Mouse (Mus musculus) hindbrain, embryonic 13.5 days (tissue): ENCODE measurements around the gene Crebzf. TPM values are rescaled to one million over a fixed set of nuclear protein-coding genes. Genes with fewer than 3 reads are reported as not detected.

ENCODE experiments used
- ATAC-seq: fragments of 200-750 bp; cut with Nextera tagmentation; 2 replicates; pipeline ENCODE4 v1.8.0; 2017; ENCODE audit warnings: moderate TSS enrichment; ENCODE audit not compliant: low FRiP score
- H3K27ac ChIP-seq: fragments of 300-500 bp; sonication (generic); 2 replicates; pipeline ENCODE4 v1.5.1; 2015; ENCODE audit warnings: inconsistent platforms, mild to moderate bottlenecking, moderate library complexity
- H3K27me3 ChIP-seq: fragments of 300-500 bp; sonication (generic); 2 replicates; pipeline ENCODE4 v1.6.1; 2015; ENCODE audit warnings: mild to moderate bottlenecking, inconsistent platforms
- H3K36me3 ChIP-seq: fragments of 300-500 bp; sonication (generic); 2 replicates; pipeline ENCODE4 v1.6.1; 2015; ENCODE audit warnings: mild to moderate bottlenecking, inconsistent platforms
- H3K4me1 ChIP-seq: fragments of 300-500 bp; sonication (generic); replicated peaks from 2 replicates; pipeline ENCODE4 v1.6.1; 2015; ENCODE audit warnings: inconsistent platforms
- H3K4me2 ChIP-seq: fragments of 300-500 bp; sonication (generic); 2 replicates; pipeline ENCODE4 v1.6.1; 2015; ENCODE audit warnings: inconsistent platforms, mild to moderate bottlenecking, moderate library complexity
- H3K4me3 ChIP-seq: fragments of 300-500 bp; sonication (generic); 2 replicates; pipeline ENCODE4 v1.5.1; 2015; ENCODE audit warnings: mild to moderate bottlenecking, inconsistent platforms
- H3K9ac ChIP-seq: fragments of 300-500 bp; sonication (generic); 2 replicates; pipeline ENCODE4 v1.6.1; 2015; ENCODE audit warnings: mild to moderate bottlenecking, inconsistent platforms
- H3K9me3 ChIP-seq: fragments of 300-500 bp; sonication (generic); 2 replicates; pipeline ENCODE4 v1.6.1; 2016; ENCODE audit warnings: inconsistent platforms
- WGBS: fragments of 180-500 bp; shearing (Covaris S2); methylation state at CpG from one replicate; pipeline ENCODE4 v1.1.7; 2015; 5-methylcytosine and 5-hydroxymethylcytosine counted together
- polyA plus RNA-seq: library from polyadenylated mRNA; unstranded; fragments of >200 nt; fragmentation: Nextera tagmentation; extraction: Ambion mirVana; gene quantifications from 2 replicates; pipeline ENCODE4 v1.2.1, GENCODE M21; 2015

The Crebzf gene
- polyA plus RNA-seq, 1 experiment from 2014 or later: 38.9 TPM

- H3K36me3 ChIP-seq: peaks cover 17% of the 10 kb centered on the region
- WGBS: 42% methylated on average over 7 of the region's 7 CpGs
- no peak for ATAC-seq
These were observed 13.8 kb downstream of the Crebzf start for GRCm38 (mm10) chr7:90456149-90456844.

GRCm38 (mm10) chr7:90456845-90457468 is 14.4 kb downstream of the Crebzf start, which contains the start of gene Tmem126a:
Gene Tmem126a, minus strand, starts transcription at chr7:90457229.
- no peaks in the 10 kb centered on the region for H3K27me3 ChIP-seq
- H3K9ac ChIP-seq: peak within 1 kb of the TSS; percentile 86
- peak; percentile 98 for ATAC-seq
- H3K4me1 ChIP-seq: peaks cover 16% of the 10 kb centered on the region
- WGBS: under 1% methylated on average over 41 of the region's 41 CpGs
- H3K4me2 ChIP-seq: peak within 1 kb of the TSS; percentile 56
- H3K9me3 ChIP-seq: no peaks in the 10 kb centered on the region
- H3K4me3 ChIP-seq: peak within 1 kb of the TSS; percentile 69
- H3K27ac ChIP-seq: peak within 1 kb of the TSS; percentile 93
- H3K36me3 ChIP-seq: peaks cover 15% of the 10 kb centered on the region

More at GRCm38 (mm10) chr7:90456149-90456844, 13.8 kb downstream of the Crebzf start:
- peak overlapping the region; percentile 93; the same call in 1 of the 2 replicates for H3K27ac ChIP-seq
- H3K27me3 ChIP-seq: no peaks in the 10 kb centered on the region
- peak overlapping the region; percentile 69 for H3K4me3 ChIP-seq
- H3K9ac ChIP-seq: peak overlapping the region; percentile 86
- peaks cover 16% of the 10 kb centered on the region for H3K4me1 ChIP-seq
- no peaks in the 10 kb centered on the region for H3K9me3 ChIP-seq
- H3K4me2 ChIP-seq: peak overlapping the region; percentile 56

GRCm38 (mm10) chr7:90457517-90457916 is 15.0 kb downstream of the Crebzf start:
- Histone ChIP-seq H3K9ac (peak overlapping the region; percentile 86), H3K9me3 (no peaks in the 10 kb centered on the region), H3K4me2 (peak overlapping the region; percentile 56), H3K36me3 (peaks cover 15% of the 10 kb centered on the region), H3K27ac (peak overlapping the region; percentile 93), H3K4me1 (peaks cover 16% of the 10 kb centered on the region), H3K27me3 (no peaks in the 10 kb centered on the region), H3K4me3 (peak overlapping the region; percentile 69)
- peak; percentile 78 for ATAC-seq
- WGBS: 15% methylated on average over 10 of the region's 10 CpGs

- no peak for ATAC-seq
- 55% methylated on average over 10 of the region's 10 CpGs for WGBS
- H3K36me3 ChIP-seq: no peaks in the 10 kb centered on the region
- no peaks in the 10 kb centered on the region for H3K27me3 ChIP-seq
- H3K9ac ChIP-seq: no peak overlapping the region
- H3K4me1 ChIP-seq: peaks cover 16% of the 10 kb centered on the region
- H3K4me2 ChIP-seq: no peak overlapping the region
- no peak overlapping the region for H3K4me3 ChIP-seq
- H3K27ac ChIP-seq: no peak overlapping the region
- no peaks in the 10 kb centered on the region for H3K9me3 ChIP-seq
These were observed 17.8 kb downstream of the Crebzf start for GRCm38 (mm10) chr7:90460330-90460729.

- H3K4me1 ChIP-seq: peaks cover 12% of the 10 kb centered on the region
- WGBS: 28% methylated on average over 14 of the region's 14 CpGs
- no peaks in the 10 kb centered on the region for H3K9me3 ChIP-seq
- no peak for ATAC-seq
- no peak overlapping the region for H3K4me2 ChIP-seq
- no peak overlapping the region for H3K27ac ChIP-seq
- no peak overlapping the region for H3K9ac ChIP-seq
- H3K4me3 ChIP-seq: no peak overlapping the region
- no peaks in the 10 kb centered on the region for H3K27me3 ChIP-seq
- no peaks in the 10 kb centered on the region for H3K36me3 ChIP-seq
These were observed 18.4 kb downstream of the Crebzf start for GRCm38 (mm10) chr7:90460930-90461329.

GRCm38 (mm10) chr7:90461441-90461840 is 18.9 kb downstream of the Crebzf start:
- Histone ChIP-seq H3K4me2 (no peak overlapping the region), H3K4me3 (no peak overlapping the region), H3K27me3 (no peaks in the 10 kb centered on the region), H3K27ac (no peak overlapping the region), H3K9ac (no peak overlapping the region), H3K9me3 (no peaks in the 10 kb centered on the region), H3K36me3 (0 out of 2 replicates have a peak, but pooled peaks cover under 1% of the 10 kb centered on the region), H3K4me1 (peaks cover 7% of the 10 kb centered on the region)
- 95% methylated on average over 5 of the region's 5 CpGs for WGBS
- no peak for ATAC-seq

GRCm38 (mm10) chr7:90473511-90473910 is 31.0 kb downstream of the Crebzf start:
- H3K27ac ChIP-seq: no peak overlapping the region
- H3K4me2 ChIP-seq: no peak overlapping the region
- ATAC-seq: no peak
- no peaks in the 10 kb centered on the region for H3K9me3 ChIP-seq
- H3K4me3 ChIP-seq: no peak overlapping the region
- H3K9ac ChIP-seq: no peak overlapping the region
- H3K36me3 ChIP-seq: peaks cover 17% of the 10 kb centered on the region
- H3K4me1 ChIP-seq: peaks cover 14% of the 10 kb centered on the region
- WGBS: 69% methylated on average over 2 of the region's 2 CpGs
- no peaks in the 10 kb centered on the region for H3K27me3 ChIP-seq

- under 1% methylated on average over 36 of the region's 36 CpGs for WGBS
- peak within 1 kb of the TSS; percentile 92 for H3K27ac ChIP-seq
- no peaks in the 10 kb centered on the region for H3K9me3 ChIP-seq
- peaks cover 3% of the 10 kb centered on the region; the same call in 1 of the 2 replicates for H3K27me3 ChIP-seq
- H3K9ac ChIP-seq: peak within 1 kb of the TSS; percentile 83
- H3K4me2 ChIP-seq: peak within 1 kb of the TSS; percentile 65
- H3K4me3 ChIP-seq: peak within 1 kb of the TSS; percentile 69
- H3K36me3 ChIP-seq: no peaks in the 10 kb centered on the region
- peaks cover 14% of the 10 kb centered on the region for H3K4me1 ChIP-seq
- peak; percentile 100 for ATAC-seq
These were observed 33.3 kb downstream of the Crebzf start, which contains the start of gene Tmem126b for GRCm38 (mm10) chr7:90475793-90476312. Gene Tmem126b, minus strand, starts transcription at chr7:90476001.

GRCm38 (mm10) chr7:90476313-90477245 is 34.0 kb downstream of the Crebzf start, which contains the start of gene Dlg2:
Gene Dlg2, plus strand, starts transcription at chr7:90476672.
- peak within 1 kb of the TSS; percentile 92 for H3K27ac ChIP-seq
- ATAC-seq: peak; percentile 92; the same call in 1 of the 2 replicates
- H3K4me3 ChIP-seq: peak within 1 kb of the TSS; percentile 69
- no peaks in the 10 kb centered on the region for H3K36me3 ChIP-seq
- H3K27me3 ChIP-seq: peaks cover 3% of the 10 kb centered on the region; the same call in 1 of the 2 replicates
- H3K4me1 ChIP-seq: peaks cover 14% of the 10 kb centered on the region
- H3K9ac ChIP-seq: peak within 1 kb of the TSS; percentile 83
- 1% methylated on average over 32 of the region's 32 CpGs for WGBS
- no peaks in the 10 kb centered on the region for H3K9me3 ChIP-seq
- peak within 1 kb of the TSS; percentile 65 for H3K4me2 ChIP-seq

GRCm38 (mm10) chr7:90482607-90483006 is 40.1 kb downstream of the Crebzf start:
- no peak for ATAC-seq
- no peak overlapping the region for H3K4me2 ChIP-seq
- H3K9me3 ChIP-seq: no peaks in the 10 kb centered on the region
- 94% methylated on average over 2 of the region's 2 CpGs for WGBS
- no peaks in the 10 kb centered on the region for H3K4me1 ChIP-seq
- H3K36me3 ChIP-seq: no peaks in the 10 kb centered on the region
- H3K9ac ChIP-seq: no peak overlapping the region
- no peak overlapping the region for H3K4me3 ChIP-seq
- H3K27me3 ChIP-seq: peaks cover 3% of the 10 kb centered on the region; the same call in 1 of the 2 replicates
- no peak overlapping the region for H3K27ac ChIP-seq
